Mouse (Mus musculus) liver, adult 2 months (tissue): ENCODE measurements around the gene Vmn1r218. TPM values are rescaled to one million over a fixed set of nuclear protein-coding genes. Genes with fewer than 3 reads are reported as not detected.
"Not testable (repeated sequence)": the region's sequence is repeated elsewhere in the genome, so short reads cannot be mapped to it uniquely, and the experiment has no call there.

ENCODE experiments used
- DNase-seq: peaks from one replicate; pipeline ENCODE4 v3.0.0-alpha.2; 2011; ENCODE audit warnings: low read depth, low spot score; ENCODE audit errors: extremely low read depth
- H3K27ac ChIP-seq: fragments of 200-500 bp; replicated peaks from 2 replicates; pipeline ENCODE4 v1.5.1; 2012; ENCODE audit warnings: low read depth, mild to moderate bottlenecking, control low read depth, inconsistent platforms, low read length; ENCODE audit not compliant: insufficient read depth
- H3K27me3 ChIP-seq: fragments of 200-500 bp; 2 replicates; pipeline ENCODE4 v1.6.1; 2012; ENCODE audit warnings: mild to moderate bottlenecking, moderate library complexity, low read length, inconsistent platforms; ENCODE audit not compliant: control insufficient read depth, insufficient read depth
- H3K36me3 ChIP-seq: fragments of 200-500 bp; 2 replicates; pipeline ENCODE4 v1.6.1; 2012; ENCODE audit warnings: low read length, inconsistent platforms; ENCODE audit not compliant: control insufficient read depth, insufficient read depth
- H3K4me1 ChIP-seq: fragments of 200-500 bp; 2 replicates; pipeline ENCODE4 v1.6.1; 2011; ENCODE audit warnings: low read length; ENCODE audit not compliant: control insufficient read depth, insufficient read depth
- H3K4me3 ChIP-seq: fragments of 200-500 bp; 2 replicates; pipeline ENCODE4 v1.5.1; 2011; ENCODE audit warnings: low read depth, mild to moderate bottlenecking, control low read depth, low read length, moderate library complexity; ENCODE audit not compliant: insufficient read depth
- H3K79me2 ChIP-seq: fragments of 200-500 bp; 2 replicates; pipeline ENCODE4 v1.6.1; 2012; ENCODE audit warnings: inconsistent platforms, mild to moderate bottlenecking, low read length, moderate library complexity; ENCODE audit not compliant: control insufficient read depth, insufficient read depth
- H3K9ac ChIP-seq: fragments of 200-500 bp; 2 replicates; pipeline ENCODE4 v1.6.1; 2012; ENCODE audit warnings: low read depth, mild to moderate bottlenecking, control low read depth, inconsistent platforms, low read length
- CTCF ChIP-seq: fragments of 200-500 bp; IDR thresholded peaks from 2 replicates; pipeline ENCODE4 v1.5.1; 2011; ENCODE audit warnings: low read depth, low read length, control low read depth
- POLR2A ChIP-seq: fragments of 200-500 bp; IDR thresholded peaks from 2 replicates; pipeline ENCODE4 v1.6.1; 2011; ENCODE audit warnings: low read length, control low read depth; ENCODE audit not compliant: insufficient read depth; ENCODE audit errors: extremely low read depth
- WGBS: fragments of 180-500 bp; shearing (Covaris S2); methylation state at CpG from one replicate; pipeline ENCODE4 v1.1.7; 2018; 5-methylcytosine and 5-hydroxymethylcytosine counted together
- polyA plus RNA-seq: library from polyadenylated mRNA; depleted of rRNA; stranded (reverse); fragments of >200 nt; gene quantifications from 2 replicates; pipeline ENCODE4 v1.2.3, GENCODE M21; 2012; rRNA removed
- total RNA-seq: library from RNA; depleted of rRNA; stranded (reverse); fragments of >200 nt; gene quantifications from 2 replicates; pipeline ENCODE4 v1.2.3, GENCODE M21; 2014; rRNA removed

Gene Vmn1r218
- total and polyA plus RNA-seq, 2 experiments: not detected

GRCm38 (mm10) chr13:23157848-23158247, 24.9 kb downstream of the Vmn1r218 start:
- Histone ChIP-seq H3K27me3 (no peaks in the 10 kb centered on the region), H3K36me3 (no peaks in the 10 kb centered on the region), H3K79me2 (no peaks in the 10 kb centered on the region), H3K27ac (no peak overlapping the region), H3K9ac (no peak overlapping the region), H3K4me3 (no peak overlapping the region), H3K4me1 (no peaks in the 10 kb centered on the region)
- DNase-seq: no peak
- WGBS: 71% methylated on average over 3 of the region's 3 CpGs
- TF ChIP-seq CTCF (no peak), POLR2A (no peak)

GRCm38 (mm10) chr13:23159012-23159411, 26.1 kb downstream of the Vmn1r218 start, which contains the start of gene Vmn1r219:
Gene Vmn1r219, plus strand, starts transcription at chr13:23159312.
- no peak for DNase-seq
- H3K27ac ChIP-seq: no peak within 1 kb of the TSS
- H3K79me2 ChIP-seq: no peaks in the 10 kb centered on the region
- TF ChIP-seq CTCF (no peak), POLR2A (no peak)
- H3K9ac ChIP-seq: no peak within 1 kb of the TSS
- 64% methylated on average over 4 of the region's 4 CpGs for WGBS
- no peaks in the 10 kb centered on the region for H3K36me3 ChIP-seq
- H3K27me3 ChIP-seq: no peaks in the 10 kb centered on the region
- H3K4me1 ChIP-seq: no peaks in the 10 kb centered on the region
- no peak within 1 kb of the TSS for H3K4me3 ChIP-seq

- not testable (repeated sequence) for H3K79me2 ChIP-seq, H3K27me3 ChIP-seq, H3K36me3 ChIP-seq, H3K27ac ChIP-seq, H3K9ac ChIP-seq, H3K4me3 ChIP-seq, DNase-seq, H3K4me1 ChIP-seq
- 74% methylated on average over 4 of the region's 4 CpGs for WGBS
Observed at GRCm38 (mm10) chr13:23166471-23166870, 33.5 kb downstream of the Vmn1r218 start.

- Histone ChIP-seq H3K27me3 (no peaks in the 10 kb centered on the region), H3K4me3 (no peak within 1 kb of the TSS), H3K79me2 (no peaks in the 10 kb centered on the region), H3K9ac (no peak within 1 kb of the TSS), H3K36me3 (no peaks in the 10 kb centered on the region), H3K27ac (no peak within 1 kb of the TSS), H3K4me1 (no peaks in the 10 kb centered on the region)
- no peak for DNase-seq
- WGBS: 84% methylated on average over 2 of the region's 2 CpGs
- TF ChIP-seq CTCF: no peak
Observed at GRCm38 (mm10) chr13:23187875-23188274, 54.9 kb downstream of the Vmn1r218 start, which contains the start of gene Vmn1r220. Gene Vmn1r220, minus strand, starts transcription at chr13:23187975.

Other genes starting within 250 kb of the Vmn1r218 start
- gene Vmn1r212, start 248.9 kb upstream of the Vmn1r218 start, total RNA-seq: not detected in 2 replicates
- not detected in 2 replicates for gene Vmn1r212, start 248.9 kb upstream of the Vmn1r218 start, polyA plus RNA-seq
- gene Vmn1r213, start 125.5 kb upstream of the Vmn1r218 start, total RNA-seq: not detected in 2 replicates
- not detected in 2 replicates for gene Vmn1r213, start 125.5 kb upstream of the Vmn1r218 start, polyA plus RNA-seq
- gene Vmn1r214, start 102.7 kb upstream of the Vmn1r218 start, total RNA-seq: not detected in 2 replicates
- not detected in 2 replicates for gene Vmn1r214, start 102.7 kb upstream of the Vmn1r218 start, polyA plus RNA-seq
- gene Vmn1r215, start 65.1 kb upstream of the Vmn1r218 start, total RNA-seq: not detected in 2 replicates
- gene Vmn1r215, start 65.1 kb upstream of the Vmn1r218 start, polyA plus RNA-seq: not detected in 2 replicates
- gene Vmn1r217, start 14.9 kb upstream of the Vmn1r218 start, total RNA-seq: not detected in 2 replicates
- gene Vmn1r217, start 14.9 kb upstream of the Vmn1r218 start, polyA plus RNA-seq: not detected in 2 replicates
- gene Vmn1r219, start 26.2 kb downstream of the Vmn1r218 start, total RNA-seq: not detected in 2 replicates
- not detected in 2 replicates for gene Vmn1r219, start 26.2 kb downstream of the Vmn1r218 start, polyA plus RNA-seq
- gene Vmn1r220, start 54.8 kb downstream of the Vmn1r218 start, total RNA-seq: not detected in 2 replicates
- gene Vmn1r220, start 54.8 kb downstream of the Vmn1r218 start, polyA plus RNA-seq: not detected in 2 replicates
- not detected in 2 replicates for gene Vmn1r221, start 81.0 kb downstream of the Vmn1r218 start, total RNA-seq
- not detected in 2 replicates for gene Vmn1r221, start 81.0 kb downstream of the Vmn1r218 start, polyA plus RNA-seq
- gene Vmn1r222, start 102.8 kb downstream of the Vmn1r218 start, total RNA-seq: not detected in 2 replicates
- gene Vmn1r222, start 102.8 kb downstream of the Vmn1r218 start, polyA plus RNA-seq: not detected in 2 replicates
- not detected in 2 replicates for gene Vmn1r223, start 114.0 kb downstream of the Vmn1r218 start, total RNA-seq
- not detected in 2 replicates for gene Vmn1r223, start 114.0 kb downstream of the Vmn1r218 start, polyA plus RNA-seq
- 8.1 and 9.7 TPM in 2 replicates for gene Zfp322a, start 236.1 kb downstream of the Vmn1r218 start, total RNA-seq
- 0.60 and 1.3 TPM in 2 replicates for gene Zfp322a, start 236.1 kb downstream of the Vmn1r218 start, polyA plus RNA-seq